Mouse (Mus musculus) ES-E14 (cell line): ENCODE measurements around the gene Creb1.

Experiments
- ZC3H11A ChIP-seq: IDR thresholded peaks from 2 replicates; pipeline ENCODE4 v1.6.1; 2012; ENCODE audit warnings: low read depth, mild to moderate bottlenecking, inconsistent platforms, low read length, borderline replicate concordance
- ZNF384 ChIP-seq: IDR thresholded peaks from 2 replicates; pipeline ENCODE4 v1.6.1; 2012; ENCODE audit warnings: low read depth, low read length, inconsistent platforms

GRCm38 (mm10) chr1:64635624-64636023 lies 103.2 kb downstream of the Creb1 start:
- no peak for TF ChIP-seq ZC3H11A
- no peak for TF ChIP-seq ZNF384
